Mouse (Mus musculus): ENCODE data around the gene Cst13. TPM values are rescaled to one million over a fixed set of nuclear protein-coding genes. Genes with fewer than 3 reads are reported as not detected.

Cst13 gene
- polyA plus RNA-seq, 1 experiment: not detected

DNA sequence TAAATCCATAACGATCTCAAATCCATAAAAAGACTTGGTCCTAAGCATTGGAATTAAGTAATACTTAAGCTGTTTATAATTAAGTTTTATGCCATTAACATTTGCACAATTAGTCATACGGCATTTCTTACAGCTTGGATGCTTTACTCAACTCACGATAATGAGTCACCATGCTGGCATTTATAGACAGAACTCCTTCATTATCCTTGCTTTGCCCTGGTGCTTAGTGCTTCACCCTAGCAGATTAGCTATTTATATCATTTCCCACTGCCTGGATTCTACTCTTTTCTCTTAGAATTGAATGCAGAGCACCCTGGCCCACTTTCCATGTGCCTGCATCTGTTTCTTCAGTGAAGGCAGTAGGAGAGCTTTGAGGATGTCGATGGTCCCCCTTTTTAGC, 37.6 kb downstream of the Cst13 start:
- Histone ChIP-seq H3K4me1 (replicated peaks; ENCODE audit: control insufficient read depth, insufficient read depth, low read length) (no peaks in the 10 kb centered on the region), H3K27ac (ENCODE audit: control insufficient read depth, insufficient read depth, low read length) (no peak overlapping the region), H3K36me3 (ENCODE audit: control insufficient read depth, insufficient read depth, low read length) (no peaks in the 10 kb centered on the region), H3K27me3 (ENCODE audit: control insufficient read depth, insufficient read depth, low read length) (no peaks in the 10 kb centered on the region), H3K4me3 (ENCODE audit: control insufficient read depth, insufficient read depth, low read length) (no peak overlapping the region)
- no peak for DNase-seq
- WGBS: 93% methylated on average over 4 of the region's 4 CpGs
- TF ChIP-seq CTCF (IDR thresholded peaks at IDR 0.05; ENCODE audit: borderline replicate concordance, control insufficient read depth, extremely low read depth, insufficient read depth, low read length, poor library complexity) (no peak), POLR2A (IDR thresholded peaks at IDR 0.05; ENCODE audit: control insufficient read depth, extremely low read depth, insufficient read depth, low read length, poor library complexity) (no peak)

DNA sequence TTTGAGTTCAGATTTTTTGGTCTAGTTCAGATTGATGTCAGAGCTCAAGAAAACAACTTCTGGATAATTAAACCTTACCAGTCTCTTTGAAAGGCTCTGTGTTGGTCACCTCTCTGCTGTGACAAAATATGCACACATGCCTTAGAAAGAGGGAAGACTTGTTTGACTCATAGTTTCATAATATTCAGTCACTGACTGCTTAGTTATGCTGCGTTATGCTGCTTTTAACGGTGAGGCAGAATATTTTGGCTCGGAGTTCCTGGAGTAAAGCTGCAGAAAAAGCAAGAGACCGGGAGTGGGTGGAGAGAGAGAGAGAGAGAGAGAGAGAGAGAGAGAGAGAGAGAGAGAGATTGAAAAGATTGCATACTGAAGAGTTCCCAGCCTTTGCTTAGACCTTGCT, 41.1 kb downstream of the Cst13 start:
- Histone ChIP-seq H3K36me3 (ENCODE audit: control insufficient read depth, insufficient read depth, low read length) (no peaks in the 10 kb centered on the region), H3K27ac (ENCODE audit: control insufficient read depth, insufficient read depth, low read length) (no peak overlapping the region), H3K4me3 (ENCODE audit: control insufficient read depth, insufficient read depth, low read length) (no peak overlapping the region), H3K27me3 (ENCODE audit: control insufficient read depth, insufficient read depth, low read length) (no peaks in the 10 kb centered on the region), H3K4me1 (replicated peaks; ENCODE audit: control insufficient read depth, insufficient read depth, low read length) (no peaks in the 10 kb centered on the region)
- TF ChIP-seq CTCF (IDR thresholded peaks at IDR 0.05; ENCODE audit: borderline replicate concordance, control insufficient read depth, extremely low read depth, insufficient read depth, low read length, poor library complexity) (no peak), POLR2A (IDR thresholded peaks at IDR 0.05; ENCODE audit: control insufficient read depth, extremely low read depth, insufficient read depth, low read length, poor library complexity) (no peak)
- no peak for DNase-seq
- 87% methylated on average over 4 of the region's 4 CpGs for WGBS

DNA sequence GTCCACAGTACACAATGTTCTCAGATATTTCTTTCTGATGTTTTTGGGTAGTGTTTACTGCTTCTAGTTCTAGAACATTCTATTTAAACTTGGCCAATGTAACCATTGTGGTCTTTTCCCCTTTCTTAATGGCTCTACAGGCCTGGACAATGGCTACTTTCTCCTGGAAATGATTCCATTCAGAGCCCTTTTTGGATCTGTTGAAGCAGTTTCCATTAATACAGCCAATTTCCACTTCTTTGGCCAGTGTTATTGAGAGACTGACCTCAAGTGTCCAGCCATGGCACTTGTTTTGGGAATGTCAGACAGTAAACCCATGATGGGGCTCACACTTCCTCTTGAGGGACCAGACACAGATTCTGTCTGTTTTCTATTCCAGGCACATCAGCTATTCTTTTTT, 41.8 kb downstream of the Cst13 start:
- Histone ChIP-seq H3K27ac (ENCODE audit: control insufficient read depth, insufficient read depth, low read length) (no peak overlapping the region), H3K27me3 (ENCODE audit: control insufficient read depth, insufficient read depth, low read length) (no peaks in the 10 kb centered on the region), H3K4me1 (replicated peaks; ENCODE audit: control insufficient read depth, insufficient read depth, low read length) (no peaks in the 10 kb centered on the region), H3K36me3 (ENCODE audit: control insufficient read depth, insufficient read depth, low read length) (no peaks in the 10 kb centered on the region), H3K4me3 (ENCODE audit: control insufficient read depth, insufficient read depth, low read length) (no peak overlapping the region)
- DNase-seq: no peak
- no peak for TF ChIP-seq POLR2A (IDR thresholded peaks at IDR 0.05; ENCODE audit: control insufficient read depth, extremely low read depth, insufficient read depth, low read length, poor library complexity)
- TF ChIP-seq CTCF (IDR thresholded peaks at IDR 0.05; ENCODE audit: borderline replicate concordance, control insufficient read depth, extremely low read depth, insufficient read depth, low read length, poor library complexity): no peak

DNA sequence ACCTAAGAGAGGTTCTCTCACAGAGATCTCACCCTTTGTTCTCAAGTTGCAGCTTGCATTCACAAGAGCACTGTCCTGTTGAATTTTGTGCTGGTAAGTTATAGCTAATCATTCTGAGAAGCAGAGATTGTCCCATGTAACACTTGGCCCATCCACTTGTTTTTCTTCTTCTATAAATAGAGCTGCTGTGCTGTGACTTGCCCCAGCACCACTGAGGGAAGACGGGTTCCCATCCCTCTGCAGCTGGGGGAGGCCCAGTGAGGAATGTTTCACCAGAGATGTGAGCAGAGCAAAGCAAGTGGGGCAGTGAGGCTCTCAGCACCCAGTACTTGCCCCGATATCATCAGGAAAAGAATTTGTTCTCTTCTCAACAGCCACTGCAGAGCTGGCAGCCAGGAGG, 45.1 kb downstream of the Cst13 start, which contains the start of gene 9230104L09Rik:
9230104L09Rik (minus strand) TSS at position 73 of the 400 bp plus-strand sequence.
- 90% methylated on average over 2 of the region's 2 CpGs for WGBS
- Histone ChIP-seq H3K4me1 (replicated peaks; ENCODE audit: control insufficient read depth, insufficient read depth, low read length) (no peaks in the 10 kb centered on the region), H3K27me3 (ENCODE audit: control insufficient read depth, insufficient read depth, low read length) (no peaks in the 10 kb centered on the region), H3K36me3 (ENCODE audit: control insufficient read depth, insufficient read depth, low read length) (no peaks in the 10 kb centered on the region), H3K4me3 (ENCODE audit: control insufficient read depth, insufficient read depth, low read length) (no peak within 1 kb of the TSS), H3K27ac (ENCODE audit: control insufficient read depth, insufficient read depth, low read length) (no peak within 1 kb of the TSS; the same call in 1 of the 2 replicates)
- TF ChIP-seq POLR2A (IDR thresholded peaks at IDR 0.05; ENCODE audit: control insufficient read depth, extremely low read depth, insufficient read depth, low read length, poor library complexity) (no peak), CTCF (IDR thresholded peaks at IDR 0.05; ENCODE audit: borderline replicate concordance, control insufficient read depth, extremely low read depth, insufficient read depth, low read length, poor library complexity) (no peak)
- DNase-seq: no peak

DNA sequence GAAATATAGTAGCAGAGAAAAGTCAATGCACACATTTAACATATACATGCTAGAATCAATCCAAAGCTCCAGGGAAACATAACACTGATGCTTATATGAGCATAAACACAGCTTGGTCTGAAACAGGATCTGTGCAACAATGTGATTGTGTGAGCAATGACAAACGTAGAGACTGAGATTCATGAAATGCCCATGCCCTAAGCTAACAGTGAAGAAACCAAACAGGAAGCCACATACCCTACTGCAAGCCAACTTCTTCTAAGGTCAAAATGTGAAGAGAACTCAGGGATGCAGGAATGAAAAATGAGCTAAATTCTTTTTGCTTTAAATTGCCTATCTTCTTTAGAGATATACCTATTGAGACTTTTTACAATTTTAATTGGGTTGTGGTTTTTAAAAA, 49.1 kb downstream of the Cst13 start:
- TF ChIP-seq CTCF (IDR thresholded peaks at IDR 0.05; ENCODE audit: borderline replicate concordance, control insufficient read depth, extremely low read depth, insufficient read depth, low read length, poor library complexity) (no peak), POLR2A (IDR thresholded peaks at IDR 0.05; ENCODE audit: control insufficient read depth, extremely low read depth, insufficient read depth, low read length, poor library complexity) (no peak)
- no peak for DNase-seq
- WGBS: 12% methylated on average over 1 of the region's 1 CpGs
- peaks cover 5% of the 10 kb centered on the region; the same call in 1 of the 2 replicates for H3K36me3 ChIP-seq (ENCODE audit: control insufficient read depth, insufficient read depth, low read length)
- H3K4me1 ChIP-seq (replicated peaks; ENCODE audit: control insufficient read depth, insufficient read depth, low read length): peaks cover 9% of the 10 kb centered on the region
- H3K27me3 ChIP-seq (ENCODE audit: control insufficient read depth, insufficient read depth, low read length): no peaks in the 10 kb centered on the region
- no peak overlapping the region for H3K4me3 ChIP-seq (ENCODE audit: control insufficient read depth, insufficient read depth, low read length)
- no peak overlapping the region for H3K27ac ChIP-seq (ENCODE audit: control insufficient read depth, insufficient read depth, low read length)

DNA sequence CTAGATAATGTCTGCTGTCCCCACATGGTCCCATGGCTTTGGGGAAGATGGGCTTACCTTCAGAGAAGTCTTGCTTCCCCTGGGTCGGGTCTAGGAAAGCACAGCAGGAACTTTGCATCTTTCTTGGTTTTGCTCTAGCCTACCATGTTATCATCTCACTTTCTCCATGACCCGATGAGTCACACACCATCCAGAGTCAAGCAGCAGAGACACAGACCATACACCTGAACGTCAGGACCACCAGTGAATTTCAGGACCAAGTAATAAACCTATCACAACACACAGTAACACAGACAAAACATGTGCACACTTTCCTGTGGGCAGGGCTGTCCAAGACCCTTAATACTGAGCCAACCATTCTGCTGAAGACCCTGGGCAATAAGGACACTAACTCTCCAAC, 50.6 kb downstream of the Cst13 start:
- no peaks in the 10 kb centered on the region for H3K27me3 ChIP-seq (ENCODE audit: control insufficient read depth, insufficient read depth, low read length)
- TF ChIP-seq POLR2A (IDR thresholded peaks at IDR 0.05; ENCODE audit: control insufficient read depth, extremely low read depth, insufficient read depth, low read length, poor library complexity) (no peak), CTCF (IDR thresholded peaks at IDR 0.05; ENCODE audit: borderline replicate concordance, control insufficient read depth, extremely low read depth, insufficient read depth, low read length, poor library complexity) (no peak)
- peaks cover 17% of the 10 kb centered on the region for H3K4me1 ChIP-seq (replicated peaks; ENCODE audit: control insufficient read depth, insufficient read depth, low read length)
- no peak overlapping the region for H3K27ac ChIP-seq (ENCODE audit: control insufficient read depth, insufficient read depth, low read length)
- H3K4me3 ChIP-seq (ENCODE audit: control insufficient read depth, insufficient read depth, low read length): no peak overlapping the region
- DNase-seq: no peak
- 90% methylated on average over 3 of the region's 3 CpGs for WGBS
- peaks cover 5% of the 10 kb centered on the region; the same call in 1 of the 2 replicates for H3K36me3 ChIP-seq (ENCODE audit: control insufficient read depth, insufficient read depth, low read length)

DNA sequence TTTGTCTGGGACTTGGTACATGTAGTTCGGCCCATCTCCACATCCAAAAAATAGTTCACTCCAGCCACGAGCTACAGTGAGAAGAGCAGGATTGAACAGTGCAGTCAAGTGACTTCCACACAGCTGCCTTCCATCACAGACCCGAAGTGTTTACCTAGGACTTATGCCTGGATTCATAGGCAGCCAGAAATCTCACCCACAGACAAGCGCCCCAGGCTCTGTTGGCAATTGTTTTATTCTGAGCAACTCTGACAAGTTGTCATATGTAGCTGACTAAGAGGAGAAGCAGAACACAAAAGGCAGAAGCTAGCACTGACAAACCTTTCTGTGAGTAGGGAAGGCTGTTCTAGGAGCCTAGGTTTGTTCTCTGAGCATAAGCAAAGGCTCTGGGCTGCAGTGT, 53.0 kb downstream of the Cst13 start:
- TF ChIP-seq POLR2A (IDR thresholded peaks at IDR 0.05; ENCODE audit: control insufficient read depth, extremely low read depth, insufficient read depth, low read length, poor library complexity): no peak
- TF ChIP-seq CTCF (IDR thresholded peaks at IDR 0.05; ENCODE audit: borderline replicate concordance, control insufficient read depth, extremely low read depth, insufficient read depth, low read length, poor library complexity): no peak
- no peak for DNase-seq
- Histone ChIP-seq H3K27ac (ENCODE audit: control insufficient read depth, insufficient read depth, low read length) (0 out of 2 replicates have a peak overlapping the region, but pooled peaks have one; percentile 23), H3K36me3 (ENCODE audit: control insufficient read depth, insufficient read depth, low read length) (peaks cover 5% of the 10 kb centered on the region; the same call in 1 of the 2 replicates), H3K4me3 (ENCODE audit: control insufficient read depth, insufficient read depth, low read length) (no peak overlapping the region), H3K27me3 (ENCODE audit: control insufficient read depth, insufficient read depth, low read length) (no peaks in the 10 kb centered on the region), H3K4me1 (replicated peaks; ENCODE audit: control insufficient read depth, insufficient read depth, low read length) (peaks cover 20% of the 10 kb centered on the region)
- WGBS: 80% methylated on average over 4 of the region's 4 CpGs
